Mouse (Mus musculus): ENCODE data around the gene Aoc3.
"Not testable (repeated sequence)": the region's sequence is repeated elsewhere in the genome, so short reads cannot be mapped to it uniquely, and the experiment has no call there.

DNA sequence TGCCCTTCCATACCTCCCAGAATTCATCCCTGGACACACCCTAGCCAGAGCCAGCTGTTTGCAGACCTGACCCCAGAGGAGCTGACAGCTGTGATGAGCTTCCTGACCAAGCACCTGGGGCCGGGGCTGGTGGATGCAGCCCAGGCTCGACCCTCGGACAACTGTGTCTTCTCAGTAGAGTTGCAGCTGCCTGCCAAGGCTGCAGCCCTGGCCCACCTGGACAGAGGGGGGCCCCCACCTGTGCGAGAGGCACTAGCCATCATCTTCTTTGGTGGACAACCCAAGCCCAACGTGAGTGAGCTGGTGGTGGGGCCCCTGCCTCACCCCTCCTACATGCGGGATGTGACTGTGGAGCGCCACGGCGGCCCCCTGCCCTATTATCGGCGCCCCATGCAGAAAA, 5.2 kb upstream of the Aoc3 start:
- not testable (repeated sequence) for TF ChIP-seq CTCF (IDR thresholded peaks at IDR 0.05; ENCODE audit: extremely low read depth, insufficient read length, insufficient replicate concordance, low read depth, low read length); POLR2A (IDR thresholded peaks at IDR 0.05; ENCODE audit: low read depth, low read length)
